Mouse (Mus musculus) right cerebral cortex, postnatal 25 days (tissue): Measurements from ENCODE around the gene Zscan5b.
"Not testable (repeated sequence)": the region's sequence is repeated elsewhere in the genome, so short reads cannot be mapped to it uniquely, and the experiment has no call there.

Source experiments
- DNase-seq: peaks from one replicate; pipeline ENCODE4 v3.0.0; 2022

Gene Zscan5b

GRCm38 (mm10) chr7:6221978-6222377, at the start of gene Zscan5b:
TSS of gene Zscan5b (plus strand) at chr7:6222278.
- no peak for DNase-seq

GRCm38 (mm10) chr7:6172674-6173244, 49.3 kb upstream of the Zscan5b start:
- no peak for DNase-seq

GRCm38 (mm10) chr7:6173872-6174271, 48.2 kb upstream of the Zscan5b start:
- DNase-seq, result no peak

GRCm38 (mm10) chr7:6174365-6174987, 47.6 kb upstream of the Zscan5b start:
- not testable (repeated sequence) for DNase-seq

- no peak for DNase-seq
Observed at GRCm38 (mm10) chr7:6179013-6179412, 43.1 kb upstream of the Zscan5b start.

- DNase-seq, result no peak
Observed at GRCm38 (mm10) chr7:6182882-6183281, 39.2 kb upstream of the Zscan5b start.

GRCm38 (mm10) chr7:6183802-6184201, 38.3 kb upstream of the Zscan5b start:
- DNase-seq, result no peak

GRCm38 (mm10) chr7:6184521-6184920, 37.6 kb upstream of the Zscan5b start:
- DNase-seq, result no peak

GRCm38 (mm10) chr7:6185391-6185790, 36.7 kb upstream of the Zscan5b start:
- DNase-seq, result no peak

- no peak for DNase-seq
Observed at GRCm38 (mm10) chr7:6186176-6186575, 35.9 kb upstream of the Zscan5b start.

- no peak for DNase-seq
Observed at GRCm38 (mm10) chr7:6186756-6187155, 35.3 kb upstream of the Zscan5b start.

- DNase-seq, result no peak
Observed at GRCm38 (mm10) chr7:6189542-6189941, 32.5 kb upstream of the Zscan5b start.

- peak; percentile 71 for DNase-seq
Observed at GRCm38 (mm10) chr7:6191376-6191775, 30.7 kb upstream of the Zscan5b start.

- DNase-seq, result no peak
Observed at GRCm38 (mm10) chr7:6194129-6194528, 27.9 kb upstream of the Zscan5b start.

GRCm38 (mm10) chr7:6195777-6196176, 26.3 kb upstream of the Zscan5b start:
- no peak for DNase-seq

- DNase-seq, result no peak
Observed at GRCm38 (mm10) chr7:6196790-6197189, 25.3 kb upstream of the Zscan5b start, which contains the start of gene Galp. TSS of gene Galp (plus strand) at chr7:6197090.

- DNase-seq, result no peak
Observed at GRCm38 (mm10) chr7:6204200-6204599, 17.9 kb upstream of the Zscan5b start.

- no peak for DNase-seq
Observed at GRCm38 (mm10) chr7:6213144-6213543, 8.9 kb upstream of the Zscan5b start.

GRCm38 (mm10) chr7:6214691-6215090, 7.4 kb upstream of the Zscan5b start:
- DNase-seq, result not testable (repeated sequence)

- DNase-seq, result no peak
Observed at GRCm38 (mm10) chr7:6220147-6220546, 1.9 kb upstream of the Zscan5b start.

- peak; percentile 4 for DNase-seq
Observed at GRCm38 (mm10) chr7:6228491-6228890, 6.4 kb downstream of the Zscan5b start.

GRCm38 (mm10) chr7:6239787-6240186, 17.7 kb downstream of the Zscan5b start:
- DNase-seq, result no peak

GRCm38 (mm10) chr7:6240841-6241425, 18.9 kb downstream of the Zscan5b start:
- DNase-seq, result not testable (repeated sequence)
